Mouse (Mus musculus) spleen, adult 2 months (tissue): Measurements from ENCODE around the gene Clec10a.

ENCODE experiments used
- CTCF ChIP-seq: fragments of 200-500 bp; IDR thresholded peaks from 2 replicates; pipeline ENCODE4 v1.5.1; 2011; ENCODE audit warnings: mild to moderate bottlenecking, inconsistent platforms; ENCODE audit not compliant: insufficient read depth, insufficient read length, insufficient replicate concordance; ENCODE audit errors: extremely low read depth
- POLR2A ChIP-seq: fragments of 200-500 bp; IDR thresholded peaks from 2 replicates; pipeline ENCODE4 v1.6.1; 2011; ENCODE audit warnings: low read depth, low read length, inconsistent platforms

- TF ChIP-seq POLR2A (no peak), CTCF (no peak)
Observed at GRCm38 (mm10) chr11:70180496-70180895, 24.5 kb downstream of the Clec10a start.
